Mouse (Mus musculus) MEL (cell line): ENCODE measurements at regions not wholly inside any gene's neighbourhood (a gene's known extent, or its start where the extent isn't known, plus 50 kb on each side); places are given as distances from the start of the nearest gene placed in this dataset.

Experiments
- DNase-seq: peaks from one replicate; pipeline ENCODE4 v3.0.0; 2011; ENCODE audit warnings: low read depth, low spot score
- H3K27ac ChIP-seq: 2 replicates; pipeline ENCODE4 v1.5.1; 2012; ENCODE audit warnings: low read depth, mild to moderate bottlenecking, control low read depth, low read length, moderate library complexity; ENCODE audit not compliant: control insufficient read depth
- H3K27me3 ChIP-seq, 2 experiments: fragments of 150-350 bp in 1 of 2; sonication (generic) in 1 of 2; 2 replicates each; pipeline ENCODE4 v1.6.1; 2012; ENCODE audit warnings: low read length in 2 of 2, mild to moderate bottlenecking in 2 of 2, improper control_type of control experiment in 1 of 2, moderate library complexity in 1 of 2; ENCODE audit not compliant: insufficient read depth in 2 of 2, control insufficient read depth in 1 of 2
- H3K36me3 ChIP-seq, 2 experiments: 2 replicates each; pipeline ENCODE4 v1.6.1; 2012 to 2014; ENCODE audit warnings: low read length in 2 of 2, improper control_type of control experiment in 1 of 2, inconsistent platforms in 1 of 2, mild to moderate bottlenecking in 1 of 2; ENCODE audit not compliant: insufficient read depth in 2 of 2, control insufficient read depth in 1 of 2
- H3K4me1 ChIP-seq, 2 experiments: fragments of 150-350 bp in 1 of 2; sonication (generic) in 1 of 2; 2 replicates each; pipeline ENCODE4 v1.6.1; 2012; ENCODE audit warnings: low read length in 2 of 2, improper control_type of control experiment in 1 of 2, mild to moderate bottlenecking in 1 of 2; ENCODE audit not compliant: insufficient read depth in 2 of 2, control insufficient read depth in 1 of 2
- H3K4me3 ChIP-seq, 2 experiments: fragments of 150-350 bp in 1 of 2; sonication (generic) in 1 of 2; 2 replicates each; pipeline ENCODE4 v1.5.1; 2012; ENCODE audit warnings: low read depth in 2 of 2, low read length in 2 of 2, mild to moderate bottlenecking in 2 of 2, moderate library complexity in 2 of 2, control low read depth in 1 of 2, improper control_type of control experiment in 1 of 2; ENCODE audit not compliant: control insufficient read depth in 1 of 2, insufficient read depth in 1 of 2
- H3K79me2 ChIP-seq: 2 replicates; pipeline ENCODE4 v1.6.1; 2012; ENCODE audit warnings: mild to moderate bottlenecking, low read length, moderate library complexity; ENCODE audit not compliant: control insufficient read depth, poor library complexity, insufficient read depth
- H3K9ac ChIP-seq: 2 replicates; pipeline ENCODE4 v1.6.1; 2012; ENCODE audit warnings: low read depth, mild to moderate bottlenecking, control low read depth, low read length, moderate library complexity; ENCODE audit not compliant: control insufficient read depth, poor library complexity, severe bottlenecking
- H3K9me3 ChIP-seq: fragments of 150-350 bp; sonication (generic); replicated peaks from 2 replicates; pipeline ENCODE4 v1.6.1; 2012; ENCODE audit warnings: mild to moderate bottlenecking, low read length, improper control_type of control experiment, moderate library complexity; ENCODE audit not compliant: insufficient read depth
- BHLHE40 ChIP-seq: IDR thresholded peaks from 2 replicates; pipeline ENCODE4 v1.6.1; 2012; ENCODE audit warnings: low read depth, mild to moderate bottlenecking, inconsistent platforms, low read length, improper control_type of control experiment, borderline replicate concordance
- CTCF ChIP-seq, 3 experiments: IDR thresholded peaks in 2 of 3; conservative IDR thresholded peaks in 1 of 3; 2 replicates each; pipeline ENCODE4 v1.5.1; 2011 to 2012; ENCODE audit warnings: low read length in 3 of 3, low read depth in 2 of 3, mild to moderate bottlenecking in 2 of 3, improper control_type of control experiment in 1 of 3, inconsistent platforms in 1 of 3, mixed read lengths in 1 of 3, moderate library complexity in 1 of 3; ENCODE audit not compliant: control insufficient read depth in 1 of 3, insufficient read depth in 1 of 3, poor library complexity in 1 of 3, severe bottlenecking in 1 of 3
- E2F4 ChIP-seq: IDR thresholded peaks from 2 replicates; pipeline ENCODE4 v1.6.1; 2011; ENCODE audit warnings: low read depth, low read length, improper control_type of control experiment, borderline replicate concordance
- JUND ChIP-seq: IDR thresholded peaks from 2 replicates; pipeline ENCODE4 v1.6.1; 2011; ENCODE audit warnings: low read depth, mild to moderate bottlenecking, improper control_type of control experiment, low read length
- MAX ChIP-seq: IDR thresholded peaks from 2 replicates; pipeline ENCODE4 v1.6.1; 2011; ENCODE audit warnings: low read length, improper control_type of control experiment
- MAZ ChIP-seq: IDR thresholded peaks from 2 replicates; pipeline ENCODE4 v1.6.1; 2012; ENCODE audit warnings: low read depth, mild to moderate bottlenecking, inconsistent platforms, low read length, improper control_type of control experiment
- MYB ChIP-seq: IDR thresholded peaks from 2 replicates; pipeline ENCODE4 v1.6.1; 2011; ENCODE audit warnings: mild to moderate bottlenecking, low read depth, low read length, improper control_type of control experiment
- NELFE ChIP-seq: IDR thresholded peaks from 2 replicates; pipeline ENCODE4 v1.6.1; 2011; ENCODE audit warnings: low read depth, low read length, improper control_type of control experiment
- NRF1 ChIP-seq: IDR thresholded peaks from 2 replicates; pipeline ENCODE4 v1.6.1; 2014; ENCODE audit warnings: low read depth, mild to moderate bottlenecking, inconsistent platforms, low read length, improper control_type of control experiment, moderate library complexity; ENCODE audit not compliant: poor library complexity, insufficient read depth, severe bottlenecking
- POLR2AphosphoS2 ChIP-seq: IDR thresholded peaks from 2 replicates; pipeline ENCODE4 v1.6.1; 2011; ENCODE audit warnings: low read length, improper control_type of control experiment
- POLR2AphosphoS5 ChIP-seq: IDR thresholded peaks from 2 replicates; pipeline ENCODE4 v1.6.1; 2012; ENCODE audit warnings: low read depth, borderline replicate concordance, mild to moderate bottlenecking, inconsistent platforms, low read length, moderate library complexity, mixed read lengths
- RCOR1 ChIP-seq: IDR thresholded peaks from 2 replicates; pipeline ENCODE4 v1.6.1; 2012; ENCODE audit warnings: low read depth, mild to moderate bottlenecking, inconsistent platforms, low read length, improper control_type of control experiment
- TBP ChIP-seq: IDR thresholded peaks from 2 replicates; pipeline ENCODE4 v1.8.0; 2011; ENCODE audit warnings: low read depth, low read length, improper control_type of control experiment
- TCF12 ChIP-seq: IDR thresholded peaks from 2 replicates; pipeline ENCODE4 v1.6.1; 2014; ENCODE audit warnings: low read depth, mild to moderate bottlenecking, inconsistent platforms, low read length, improper control_type of control experiment, moderate library complexity
- UBTF ChIP-seq: IDR thresholded peaks from 2 replicates; pipeline ENCODE4 v1.6.1; 2012; ENCODE audit warnings: low read depth, mild to moderate bottlenecking, inconsistent platforms, low read length, improper control_type of control experiment, moderate library complexity, borderline replicate concordance; ENCODE audit not compliant: insufficient read depth
- ZC3H11A ChIP-seq: IDR thresholded peaks from 2 replicates; pipeline ENCODE4 v1.6.1; 2012; ENCODE audit warnings: low read depth, mild to moderate bottlenecking, inconsistent platforms, low read length, improper control_type of control experiment
- ZMIZ1 ChIP-seq: IDR thresholded peaks from 2 replicates; pipeline ENCODE4 v1.6.1; 2012; ENCODE audit warnings: low read depth, mild to moderate bottlenecking, inconsistent platforms, low read length, improper control_type of control experiment, moderate library complexity

DNA sequence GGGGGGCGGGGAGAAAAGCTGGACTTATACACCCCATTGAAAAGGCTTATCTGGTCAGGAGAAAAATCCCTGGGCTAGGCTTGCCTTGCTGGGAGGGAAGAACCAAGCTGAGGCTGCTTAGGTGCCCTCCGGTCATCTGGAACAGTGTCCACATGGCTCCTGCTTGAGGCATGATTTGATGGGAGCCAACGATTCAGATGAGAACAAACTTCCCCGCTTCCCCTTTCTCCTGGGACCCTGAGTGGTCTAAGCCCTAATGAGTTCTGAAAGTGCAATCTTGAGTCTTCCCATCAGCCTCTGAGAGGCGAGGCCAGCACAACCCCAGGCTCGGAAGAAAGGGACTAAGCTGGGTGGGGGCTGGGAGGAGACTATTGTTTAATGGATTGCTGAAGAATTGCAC lies 94.5 kb upstream of the Galnt15 start:
- Histone ChIP-seq H3K27ac (no peak overlapping the region), H3K36me3 (no peaks in the 10 kb centered on the region), H3K27me3 (peaks cover 0 to 4% of the 10 kb centered on the region in 2 experiments; a peak in 3 of 4 replicates), H3K79me2 (no peaks in the 10 kb centered on the region), H3K9me3 (no peaks in the 10 kb centered on the region), H3K4me1 (0 out of 4 replicates have a peak, but pooled peaks cover 0 to 2% of the 10 kb centered on the region in 2 experiments), H3K4me3 (no peak overlapping the region), H3K9ac (no peak overlapping the region)
- DNase-seq, result no peak
- TF ChIP-seq CTCF (IDR thresholded peaks at IDR 0.05 in 2 of 3, conservative IDR thresholded peaks at IDR 0.05 in 1 of 3; ENCODE audit: control insufficient read depth in 1 of 3, insufficient read depth in 1 of 3, low read depth in 2 of 3, low read length in 3 of 3, poor library complexity in 1 of 3, severe bottlenecking in 1 of 3) (no peak), UBTF (no peak), POLR2AphosphoS2 (no peak), BHLHE40 (no peak)

GRCm38 (mm10) chr14:31934771-31935170 lies 94.0 kb upstream of the Galnt15 start:
- Histone ChIP-seq H3K9ac (no peak overlapping the region), H3K4me3 (no peak overlapping the region), H3K4me1 (0 out of 4 replicates have a peak, but pooled peaks cover 0 to 2% of the 10 kb centered on the region in 2 experiments), H3K9me3 (no peaks in the 10 kb centered on the region), H3K27ac (no peak overlapping the region), H3K27me3 (peaks cover 0 to 4% of the 10 kb centered on the region in 2 experiments; a peak in 3 of 4 replicates), H3K79me2 (no peaks in the 10 kb centered on the region)
- no peak for DNase-seq
- TF ChIP-seq JUND, result no peak
- TF ChIP-seq POLR2AphosphoS5, result no peak
- no peak for TF ChIP-seq MAZ
- TF ChIP-seq, all 39 proteins: peak for 0
- no peaks in the 10 kb centered on the region for H3K36me3 ChIP-seq

DNA sequence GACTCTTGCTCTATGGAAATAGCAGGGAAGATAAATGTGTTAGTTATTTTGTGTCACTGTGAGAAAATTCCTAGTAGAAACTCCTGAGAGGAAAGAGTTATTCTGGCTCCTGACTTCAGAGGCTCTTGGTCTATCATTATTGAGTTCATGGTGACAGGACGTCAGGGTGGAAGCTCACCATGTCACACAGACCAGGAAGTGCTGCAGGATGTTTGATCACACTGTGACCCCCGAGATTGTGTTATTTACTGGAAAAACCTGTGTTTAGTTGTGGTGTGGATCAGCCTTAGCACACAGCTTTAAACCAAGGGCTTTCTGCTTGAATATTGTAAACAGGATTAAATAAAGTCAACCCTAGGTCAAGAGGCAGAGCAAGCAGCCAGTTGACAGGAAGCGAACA lies 93.4 kb upstream of the Galnt15 start:
- no peak overlapping the region for H3K4me3 ChIP-seq

More for the DNA sequence above, 93.4 kb upstream of the Galnt15 start:
- H3K27me3 ChIP-seq, result peaks cover 0 to 4% of the 10 kb centered on the region in 2 experiments; a peak in 3 of 4 replicates
- no peak for TF ChIP-seq UBTF
- TF ChIP-seq MYB, result no peak
- TF ChIP-seq RCOR1, result no peak
- no peak for TF ChIP-seq NELFE
- no peak for TF ChIP-seq MAX
- no peak for TF ChIP-seq ZC3H11A
- no peak for TF ChIP-seq ZMIZ1
- no peak for TF ChIP-seq NRF1
- TF ChIP-seq E2F4, result no peak
- no peak for TF ChIP-seq TCF12
- no peak for TF ChIP-seq MAZ
- TF ChIP-seq TBP, result no peak
- no peak for TF ChIP-seq BHLHE40
- no peaks in the 10 kb centered on the region for H3K36me3 ChIP-seq
- no peak for DNase-seq
- no peaks in the 10 kb centered on the region for H3K9me3 ChIP-seq
- 0 out of 4 replicates have a peak, but pooled peaks cover 0 to 2% of the 10 kb centered on the region in 2 experiments for H3K4me1 ChIP-seq
- H3K79me2 ChIP-seq, result no peaks in the 10 kb centered on the region
- no peak overlapping the region for H3K9ac ChIP-seq
- no peak overlapping the region for H3K27ac ChIP-seq
